Mouse (Mus musculus) cerebellum, adult 9-11 months (tissue): ENCODE results near the gene Gnas.

Source experiments
- DNase-seq: peaks from one replicate; pipeline ENCODE4 v3.0.0; 2022

Gnas gene

GRCm38 (mm10) chr2:174284011-174284410, at the start of gene Gnas:
Gnas (plus strand) TSS chr2:174284320.
- DNase-seq, result no peak

- DNase-seq, result no peak
These were observed 41.7 kb upstream of the Gnas start for GRCm38 (mm10) chr2:174242431-174242830.

DNA sequence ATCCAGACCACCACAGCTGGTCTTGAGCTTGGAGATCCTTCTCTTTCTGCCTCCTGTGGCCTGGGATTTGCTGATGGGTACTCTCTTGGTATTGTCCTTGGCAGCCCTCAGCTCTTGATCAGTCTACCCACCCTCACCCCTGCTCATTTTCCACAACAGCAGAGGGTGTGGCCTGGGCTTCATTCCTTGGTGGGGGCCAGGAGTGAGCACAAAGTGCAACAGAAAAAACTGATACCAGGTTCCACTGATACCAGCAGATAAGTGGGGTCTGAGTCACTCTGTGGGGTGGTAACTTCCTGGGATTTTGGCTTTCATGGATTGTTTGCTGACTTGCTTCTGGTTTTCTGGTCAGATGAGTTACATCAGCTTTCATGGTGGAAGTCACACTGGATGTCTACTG, 32.2 kb upstream of the Gnas start:
- no peak for DNase-seq

DNA sequence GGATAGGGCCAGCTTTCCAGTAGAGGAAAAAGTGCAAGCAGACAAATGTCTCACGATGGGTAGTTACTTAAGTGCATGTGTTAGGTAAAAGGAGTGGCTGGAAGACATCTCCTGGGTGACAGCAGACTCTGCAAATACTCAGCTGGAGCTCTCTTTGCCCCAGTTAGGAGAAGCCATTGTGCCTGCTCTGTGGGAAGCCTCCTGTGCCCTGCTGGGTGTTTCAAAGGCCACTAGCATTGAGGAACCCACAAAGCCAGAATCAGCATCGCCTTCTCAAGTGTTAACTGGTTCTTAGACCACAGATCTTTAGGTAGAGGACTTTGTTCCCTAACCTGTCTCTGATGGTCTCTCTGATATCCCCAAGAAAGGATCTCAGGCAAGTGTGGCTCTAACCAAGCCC, 26.8 kb upstream of the Gnas start:
- no peak for DNase-seq

- DNase-seq, result no peak
These were observed 24.1 kb upstream of the Gnas start for GRCm38 (mm10) chr2:174260004-174260403.

- DNase-seq, result no peak
These were observed 23.0 kb upstream of the Gnas start for GRCm38 (mm10) chr2:174260908-174261800.

- no peak for DNase-seq
These were observed 22.3 kb upstream of the Gnas start for GRCm38 (mm10) chr2:174261801-174262200.

DNA sequence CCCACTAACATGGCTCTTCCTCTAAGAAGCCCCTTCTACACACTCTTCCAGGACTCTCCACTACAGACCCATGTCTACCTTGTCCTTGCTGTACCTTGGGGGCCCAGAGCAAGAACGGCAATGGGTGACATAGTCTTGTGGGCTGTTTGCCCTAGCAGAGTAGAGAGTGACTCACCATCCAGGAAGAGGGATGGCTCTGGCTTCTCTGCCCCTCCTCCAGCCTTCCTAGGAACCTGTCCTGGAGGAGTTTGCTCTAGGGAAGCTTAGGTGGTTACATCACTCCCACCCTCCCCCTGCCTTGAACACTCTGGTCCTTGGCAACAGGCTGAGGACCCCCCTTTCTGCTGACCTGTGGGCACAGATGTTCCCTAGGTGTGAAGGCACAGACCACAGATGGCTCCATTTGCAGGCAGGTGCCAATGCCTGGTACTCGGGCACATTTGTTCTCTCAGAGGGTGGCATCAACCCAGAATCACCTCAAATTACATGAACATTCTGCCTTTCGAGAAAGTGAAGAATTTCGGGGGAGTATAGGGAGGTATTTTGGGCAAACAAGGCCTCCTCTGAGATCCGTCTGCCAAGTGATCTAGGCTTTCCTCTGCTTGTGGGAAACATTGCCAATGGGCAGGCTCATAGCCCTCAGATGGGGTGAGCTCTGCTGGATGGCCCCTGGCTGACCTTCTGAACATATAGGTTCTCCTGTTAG, 20.9 kb upstream of the Gnas start:
- DNase-seq, result no peak

DNA sequence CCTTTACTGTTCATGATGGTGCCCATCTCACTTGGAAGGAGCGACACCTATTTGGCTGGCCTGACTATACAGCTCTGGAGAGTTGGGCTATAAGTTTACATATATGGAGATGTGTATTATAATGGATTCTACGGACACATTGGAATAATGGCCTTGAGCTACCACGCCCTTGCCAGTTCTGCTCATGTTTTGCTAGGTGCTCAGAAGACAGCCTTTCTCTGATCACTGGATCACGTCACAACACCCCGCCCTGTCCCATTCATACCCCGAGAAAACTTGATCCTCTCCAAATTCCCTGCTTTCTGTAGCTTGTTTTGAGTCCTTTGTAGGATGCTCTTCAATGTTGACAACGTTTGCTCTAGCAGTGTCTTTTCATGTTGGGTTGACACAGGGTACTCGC, 19.9 kb upstream of the Gnas start:
- no peak for DNase-seq

GRCm38 (mm10) chr2:174270416-174270815, 13.7 kb upstream of the Gnas start:
- DNase-seq, result no peak

DNA sequence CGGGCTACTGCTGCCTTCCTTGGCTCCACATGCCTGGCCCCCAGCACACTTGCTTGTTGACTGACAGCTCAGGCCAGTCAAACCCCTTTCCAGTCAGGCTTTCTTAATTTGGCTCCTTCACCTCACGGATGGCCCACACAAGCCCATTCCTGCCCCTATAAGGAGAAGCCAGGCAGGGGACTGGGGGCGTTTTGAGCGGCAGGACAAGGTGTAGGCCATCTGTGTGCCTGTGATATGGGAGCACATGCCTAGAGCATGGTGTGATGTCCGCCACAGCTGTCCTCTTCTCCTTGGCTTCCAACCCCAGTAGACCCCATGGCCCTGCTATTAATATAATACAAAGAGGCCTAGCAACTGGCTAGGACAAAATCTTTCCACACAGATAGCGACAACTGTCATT, 12.7 kb upstream of the Gnas start:
- no peak for DNase-seq

GRCm38 (mm10) chr2:174273131-174273530, 11.0 kb upstream of the Gnas start:
- DNase-seq, result no peak

DNA sequence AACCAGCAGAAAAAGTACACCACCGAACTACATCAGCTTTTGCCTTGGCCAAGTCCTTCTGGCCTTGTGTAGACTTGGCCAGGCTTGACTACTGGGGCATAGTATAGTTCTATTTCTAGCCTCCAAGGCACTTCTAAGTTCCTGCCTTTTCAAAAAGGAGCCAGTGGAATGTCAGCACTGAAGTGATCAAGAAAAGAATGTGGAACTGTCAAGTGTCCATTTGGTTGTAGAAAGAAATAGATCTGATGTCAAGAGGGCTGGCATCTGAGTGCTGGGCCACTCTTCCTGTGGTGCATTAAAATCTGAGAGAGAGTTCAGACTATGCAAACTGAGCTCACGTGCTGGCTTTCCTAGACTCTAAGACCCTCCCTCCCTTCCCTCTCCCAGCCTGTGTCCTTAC, 10.2 kb upstream of the Gnas start:
- DNase-seq, result no peak

- no peak for DNase-seq
These were observed 4.3 kb upstream of the Gnas start for GRCm38 (mm10) chr2:174279771-174280170.

DNA sequence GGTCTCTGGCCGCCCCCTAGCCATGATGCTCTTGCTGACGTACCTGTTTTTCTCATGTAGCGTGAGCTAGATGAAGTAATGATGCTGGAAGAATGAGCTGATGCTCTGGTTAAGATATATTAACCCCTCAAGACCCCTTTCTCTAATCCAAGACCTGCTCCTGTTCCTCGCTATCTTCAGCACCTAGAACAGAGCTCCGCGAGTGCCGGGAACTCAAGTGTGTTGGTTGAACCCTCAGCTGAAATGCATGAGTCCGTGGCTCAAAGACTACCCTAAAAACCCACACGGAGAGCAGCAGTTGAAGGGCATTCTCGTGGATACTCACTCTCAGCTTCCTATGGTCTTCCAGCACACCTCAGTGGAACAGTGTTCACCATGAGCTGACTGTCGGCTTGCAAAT, 779 bp upstream of the Gnas start:
- no peak for DNase-seq

DNA sequence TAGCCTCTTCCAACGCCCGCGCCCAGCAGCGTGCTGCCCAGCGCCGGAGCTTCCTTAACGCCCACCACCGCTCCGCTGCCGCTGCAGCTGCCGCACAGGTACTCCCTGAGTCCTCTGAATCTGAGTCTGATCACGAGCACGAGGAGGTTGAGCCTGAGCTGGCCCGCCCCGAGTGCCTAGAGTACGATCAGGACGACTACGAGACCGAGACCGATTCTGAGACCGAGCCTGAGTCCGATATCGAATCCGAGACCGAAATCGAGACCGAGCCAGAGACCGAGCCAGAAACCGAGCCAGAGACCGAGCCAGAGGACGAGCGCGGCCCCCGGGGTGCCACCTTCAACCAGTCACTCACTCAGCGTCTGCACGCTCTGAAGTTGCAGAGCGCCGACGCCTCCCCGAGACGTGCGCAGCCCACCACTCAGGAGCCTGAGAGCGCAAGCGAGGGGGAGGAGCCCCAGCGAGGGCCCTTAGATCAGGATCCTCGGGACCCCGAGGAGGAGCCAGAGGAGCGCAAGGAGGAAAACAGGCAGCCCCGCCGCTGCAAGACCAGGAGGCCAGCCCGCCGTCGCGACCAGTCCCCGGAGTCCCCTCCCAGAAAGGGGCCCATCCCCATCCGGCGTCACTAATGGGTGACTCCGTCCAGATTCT, 812 bp downstream of the Gnas start:
- no peak for DNase-seq

GRCm38 (mm10) chr2:174285921-174286470, 1.9 kb downstream of the Gnas start:
- no peak for DNase-seq

DNA sequence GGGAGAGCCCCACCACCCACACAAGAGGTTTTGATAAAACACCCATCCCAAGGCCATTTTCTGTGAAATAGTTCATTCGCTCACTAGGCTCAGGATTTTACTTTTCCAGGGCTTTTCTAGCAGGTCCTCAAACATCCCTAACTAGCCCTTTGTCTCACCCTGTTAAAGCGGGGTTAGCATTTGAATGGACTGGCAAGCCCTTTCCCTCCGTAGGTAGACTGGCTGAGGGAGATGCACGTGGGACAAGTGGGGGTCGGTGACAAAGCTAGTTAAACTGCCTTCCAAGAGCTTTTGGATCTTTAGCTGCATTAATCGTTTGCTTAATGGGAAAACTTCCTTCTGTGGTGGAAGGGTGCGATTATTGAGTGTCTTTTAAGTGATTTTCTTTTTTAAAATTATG, 3.8 kb downstream of the Gnas start:
- DNase-seq, result no peak

DNA sequence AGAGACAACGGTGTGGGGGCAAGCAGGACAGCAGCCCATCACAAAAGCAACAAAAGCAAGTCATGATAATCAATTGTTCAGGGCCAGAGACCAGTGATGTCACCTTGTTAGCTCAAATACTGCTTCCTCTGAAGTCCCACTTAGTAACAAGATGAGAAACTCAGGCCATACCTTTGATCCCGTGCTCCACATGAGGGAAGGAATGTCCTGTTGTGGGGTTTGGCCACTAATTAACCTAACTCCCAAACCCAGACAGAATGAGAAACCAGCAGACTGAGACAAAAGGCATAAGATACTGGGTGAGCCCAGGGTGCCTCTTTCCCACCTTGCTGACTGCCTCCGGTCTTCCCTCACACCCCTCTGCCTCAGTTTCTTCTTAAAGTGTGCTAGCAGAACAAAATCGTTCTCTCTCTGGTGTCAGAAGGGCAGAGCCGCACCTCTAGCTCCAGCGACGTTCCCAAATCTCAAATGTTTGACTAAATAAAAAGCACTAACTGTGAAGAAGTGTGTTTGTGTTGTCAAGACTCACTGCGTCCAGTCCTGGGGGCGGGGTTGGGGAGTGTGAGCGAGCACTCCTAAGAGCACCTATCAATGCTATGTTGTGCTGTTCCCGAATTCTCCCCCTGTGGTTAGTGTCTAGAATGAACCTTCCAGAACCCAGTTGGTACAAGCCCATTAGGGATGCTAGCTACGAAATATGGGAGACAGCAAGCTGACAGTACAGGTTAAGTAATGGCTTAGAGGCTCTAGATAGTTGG, 4.7 kb downstream of the Gnas start:
- no peak for DNase-seq

GRCm38 (mm10) chr2:174291029-174291661, 7.0 kb downstream of the Gnas start:
- DNase-seq, result no peak

- no peak for DNase-seq
These were observed 7.5 kb downstream of the Gnas start for GRCm38 (mm10) chr2:174291662-174292030.

GRCm38 (mm10) chr2:174294457-174294856, 10.3 kb downstream of the Gnas start:
- DNase-seq, result no peak
